Mouse (Mus musculus) CD4-positive, CD25-positive, alpha-beta regulatory T cell, adult 4 months (primary cell): Measurements from ENCODE around the gene Gm21882. TPM values are rescaled to one million over a fixed set of nuclear protein-coding genes. Genes with fewer than 3 reads are reported as not detected.
"Not testable (repeated sequence)": the region's sequence is repeated elsewhere in the genome, so short reads cannot be mapped to it uniquely, and the experiment has no call there.

Experiments
- ATAC-seq: one replicate; pipeline ENCODE4 v1.8.0; 2017
- polyA plus RNA-seq, 2 experiments: library from polyadenylated mRNA; unstranded; fragments of 100-300 nt; shearing (Covaris generic); gene quantifications; one replicate each; pipeline ENCODE4 v1.2.1; 2017

Gene Gm21882
- polyA plus RNA-seq = not detected

DNA sequence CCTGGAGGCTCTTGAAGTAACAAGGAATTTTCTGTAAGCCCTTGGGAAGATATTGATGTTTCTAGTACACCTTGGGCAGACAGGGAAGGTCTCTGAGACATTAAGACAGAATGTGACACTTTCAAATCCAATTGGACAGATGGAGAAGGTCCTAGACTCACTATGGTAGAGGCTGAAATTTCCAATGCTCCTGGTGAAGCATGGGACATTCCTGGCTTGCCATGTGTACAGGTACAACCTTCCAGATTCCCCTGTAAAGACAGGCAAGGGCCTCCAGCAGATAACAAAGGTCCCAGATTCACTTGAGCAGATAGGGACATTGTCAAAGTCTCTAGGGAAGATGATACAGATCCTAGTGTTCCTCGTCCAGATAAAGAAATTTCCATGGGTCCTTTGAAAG, at the start of gene Gm21882:
TSS of gene Gm21882 (minus strand) at position 101 of the 400 bp plus-strand sequence.
- ATAC-seq = not testable (repeated sequence)

Other genes with a start within 250 kb of the Gm21882 start
- not detected for gene Gm21865, start 64.6 kb downstream of the Gm21882 start, polyA plus RNA-seq